Mouse (Mus musculus) lung, embryonic 16.5 days (tissue): ENCODE measurements around the gene Gm10413. TPM values are rescaled to one million over a fixed set of nuclear protein-coding genes. Genes with fewer than 3 reads are reported as not detected.
"Not testable (repeated sequence)": the region's sequence is repeated elsewhere in the genome, so short reads cannot be mapped to it uniquely, and the experiment has no call there.

ENCODE experiments used
- ATAC-seq: fragments of 200-750 bp; cut with Nextera tagmentation; 2 replicates; pipeline ENCODE4 v1.8.0; 2017; ENCODE audit warnings: low read depth, mild to moderate bottlenecking, moderate library complexity
- H3K27ac ChIP-seq: fragments of 300-500 bp; sonication (generic); 2 replicates; pipeline ENCODE4 v1.5.1; 2014; ENCODE audit warnings: mild to moderate bottlenecking, control low read depth, low read length
- H3K27me3 ChIP-seq: fragments of 300-500 bp; sonication (generic); 2 replicates; pipeline ENCODE4 v1.6.1; 2014; ENCODE audit warnings: low read depth, low read length, mixed read lengths; ENCODE audit not compliant: control insufficient read depth, insufficient read depth
- H3K36me3 ChIP-seq: fragments of 300-500 bp; sonication (generic); 2 replicates; pipeline ENCODE4 v1.6.1; 2014; ENCODE audit warnings: low read length; ENCODE audit not compliant: control insufficient read depth, insufficient read depth
- H3K4me1 ChIP-seq: fragments of 300-500 bp; sonication (generic); replicated peaks from 2 replicates; pipeline ENCODE4 v1.6.1; 2014; ENCODE audit warnings: low read length, mixed read lengths; ENCODE audit not compliant: control insufficient read depth, insufficient read depth
- H3K4me2 ChIP-seq: fragments of 300-500 bp; sonication (generic); 2 replicates; pipeline ENCODE4 v1.6.1; 2014; ENCODE audit warnings: low read depth, low read length, control low read depth
- H3K4me3 ChIP-seq: fragments of 300-500 bp; sonication (generic); 2 replicates; pipeline ENCODE4 v1.5.1; 2014; ENCODE audit warnings: mild to moderate bottlenecking, low read length, control low read depth
- H3K9ac ChIP-seq: fragments of 300-500 bp; sonication (generic); 2 replicates; pipeline ENCODE4 v1.6.1; 2014; ENCODE audit warnings: low read length, control low read depth
- H3K9me3 ChIP-seq: fragments of 300-500 bp; sonication (generic); 2 replicates; pipeline ENCODE4 v1.6.1; 2016; ENCODE audit warnings: low read length; ENCODE audit not compliant: control insufficient read depth
- WGBS: fragments of 180-500 bp; shearing (Covaris S2); extraction: QIAGEN DNeasy Blood & Tissue Kit; methylation state at CpG from one replicate; pipeline ENCODE4 v1.1.7; 2014; 5-methylcytosine and 5-hydroxymethylcytosine counted together
- polyA plus RNA-seq: library from polyadenylated mRNA; unstranded; fragments of >200 nt; fragmentation: Nextera tagmentation; extraction: Ambion mirVana; gene quantifications from 2 replicates; pipeline ENCODE4 v1.2.1, GENCODE M21; 2015

The Gm10413 gene
- polyA plus RNA-seq, result not detected in 2 replicates

DNA sequence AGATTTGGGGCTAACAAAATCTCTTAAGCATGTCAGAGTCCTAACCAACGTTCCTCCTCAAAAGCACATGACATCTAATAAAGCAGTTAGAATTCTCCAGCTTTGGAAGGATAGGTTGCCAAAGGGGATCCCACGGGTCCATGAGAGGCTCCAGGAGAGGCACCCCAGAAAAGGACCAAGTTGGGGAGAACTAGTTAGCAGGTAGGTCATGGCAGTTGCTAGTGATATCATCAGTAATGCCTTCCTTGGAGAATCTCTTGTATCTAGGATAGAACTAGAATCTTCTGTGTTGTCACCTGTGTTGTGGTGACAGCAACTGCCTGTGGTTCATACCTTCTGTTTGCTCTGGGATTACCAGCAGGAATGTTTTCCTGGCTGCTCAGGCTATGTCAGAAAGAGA lies at the start of gene Gm10413:
Gene Gm10413 (plus strand): TSS at position 301 of the 400 bp plus-strand sequence.
- WGBS, result no CpG with 5 or more reads among the region's 2 CpGs
- H3K27ac ChIP-seq, H3K4me3 ChIP-seq, ATAC-seq, H3K4me2 ChIP-seq, H3K36me3 ChIP-seq, H3K4me1 ChIP-seq, H3K27me3 ChIP-seq, H3K9ac ChIP-seq, H3K9me3 ChIP-seq: not testable (repeated sequence)

DNA sequence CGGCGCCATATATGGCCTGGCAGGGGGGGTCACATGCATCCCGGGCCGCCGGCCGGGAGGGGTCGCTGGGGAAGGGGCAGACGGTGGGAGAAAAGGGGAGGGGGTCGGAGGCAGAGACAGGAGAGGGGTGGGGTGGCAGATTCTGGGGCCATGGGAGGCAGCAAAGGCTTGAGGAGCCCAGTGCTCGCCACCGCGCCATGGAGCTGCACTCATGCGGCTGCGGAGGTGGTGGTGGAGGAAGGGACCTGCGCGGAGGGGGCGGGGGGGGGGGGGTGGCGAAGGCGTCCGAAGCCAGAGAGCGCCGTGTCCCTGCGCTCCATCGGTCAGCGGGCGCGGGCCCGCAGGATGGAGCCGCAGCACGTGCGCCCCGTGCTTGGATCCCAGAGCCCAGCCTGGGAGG lies 17.4 kb downstream of the Gm10413 start, which contains the start of gene Gm10409:
Gene Gm10409 (plus strand): TSS at position 301 of the 400 bp plus-strand sequence.
- H3K27me3 ChIP-seq, H3K4me3 ChIP-seq, H3K9me3 ChIP-seq, H3K27ac ChIP-seq, H3K9ac ChIP-seq, ATAC-seq, H3K4me1 ChIP-seq, H3K4me2 ChIP-seq, H3K36me3 ChIP-seq: not testable (repeated sequence)
- no CpG with 5 or more reads among the region's 32 CpGs for WGBS

- H3K4me3 ChIP-seq, H3K4me1 ChIP-seq, H3K27ac ChIP-seq, H3K9me3 ChIP-seq, H3K9ac ChIP-seq, H3K36me3 ChIP-seq, H3K27me3 ChIP-seq, ATAC-seq, H3K4me2 ChIP-seq: not testable (repeated sequence)
- WGBS, result no CpG with 5 or more reads among the region's 2 CpGs
Measured at GRCm38 (mm10) chr14:3427803-3428202, 32.9 kb downstream of the Gm10413 start, which contains the start of gene Gm3005. Gene Gm3005, plus strand, starts transcription at chr14:3428103.

DNA sequence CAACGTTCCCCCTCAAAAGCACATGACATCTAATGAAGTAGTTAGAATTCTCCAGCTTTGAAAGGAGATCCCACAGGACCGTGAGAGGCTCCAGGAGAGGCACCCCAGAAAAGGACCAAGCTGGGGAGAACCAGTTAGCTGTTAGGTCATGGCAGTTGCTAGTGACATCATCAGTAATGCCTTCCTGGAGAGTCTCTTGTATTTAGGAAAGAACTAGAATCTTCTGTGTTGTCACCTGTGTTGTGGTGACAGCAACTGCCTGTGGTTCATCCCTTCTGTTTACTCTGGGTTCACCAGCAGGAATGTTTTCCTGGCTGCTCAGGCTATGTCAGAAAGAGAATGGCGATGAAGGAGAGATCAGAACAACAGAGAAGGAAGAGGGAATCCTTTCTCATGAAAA lies 54.2 kb downstream of the Gm10413 start, which contains the start of gene Gm10408:
Gene Gm10408 (plus strand): TSS at position 301 of the 400 bp plus-strand sequence.
- H3K4me2 ChIP-seq, H3K27me3 ChIP-seq, H3K9ac ChIP-seq, ATAC-seq, H3K27ac ChIP-seq, H3K4me1 ChIP-seq, H3K4me3 ChIP-seq, H3K36me3 ChIP-seq, H3K9me3 ChIP-seq: not testable (repeated sequence)
- WGBS, result no CpG with 5 or more reads among the region's 3 CpGs

Other genes with a start within 250 kb of the Gm10413 start
- gene Gm5795, start 206.8 kb upstream of the Gm10413 start, polyA plus RNA-seq, result not detected in 2 replicates
- 4.5 and 5.2 TPM in 2 replicates for gene D830030K20Rik, start 186.6 kb upstream of the Gm10413 start, polyA plus RNA-seq
- gene Gm2956, start 62.5 kb upstream of the Gm10413 start, polyA plus RNA-seq, result not detected in 2 replicates
- 1.1 TPM in 2 replicates for gene Gm10409, start 17.5 kb downstream of the Gm10413 start, polyA plus RNA-seq
- gene Gm3005, start 33.0 kb downstream of the Gm10413 start, polyA plus RNA-seq, result 0.72 TPM in 1 of 2 replicates, not detected in the other
- not detected in 2 replicates for gene Gm10408, start 54.3 kb downstream of the Gm10413 start, polyA plus RNA-seq
- gene Gm3012, start 239.4 kb downstream of the Gm10413 start, polyA plus RNA-seq, result not detected in 2 replicates